Mouse (Mus musculus) spleen, postnatal 10 days (tissue): ENCODE data around the gene Synpo2l.
A peak's percentile ranks its signal among the peaks of the same experiment; 100 is the strongest.
"Not testable (repeated sequence)": the region's sequence is repeated elsewhere in the genome, so short reads cannot be mapped to it uniquely, and the experiment has no call there.

Experiments used
- DNase-seq, 2 experiments: peaks; one replicate each; pipeline ENCODE4 v3.0.0; 2021 to 2022; ENCODE audit warnings: low spot score in 2 of 2

Synpo2l gene

GRCm38 (mm10) chr14:20668154-20668810 is at the start of gene Synpo2l:
TSS of gene Synpo2l (minus strand) at chr14:20668354.
- no peak for DNase-seq

- DNase-seq = no peak
Observed at GRCm38 (mm10) chr14:20713832-20714231, 45.7 kb upstream of the Synpo2l start.

GRCm38 (mm10) chr14:20708239-20708638 is 40.1 kb upstream of the Synpo2l start:
- no peak for DNase-seq

GRCm38 (mm10) chr14:20707201-20708190 is 39.3 kb upstream of the Synpo2l start, which contains the start of gene Zswim8:
TSS of gene Zswim8 (plus strand) at chr14:20707552.
- peak; percentile 83 to 88 for DNase-seq

- not testable (repeated sequence) for DNase-seq
Observed at GRCm38 (mm10) chr14:20703461-20703860, 35.3 kb upstream of the Synpo2l start.

- DNase-seq = peak; percentile 86 to 92
Observed at GRCm38 (mm10) chr14:20702741-20703381, 34.7 kb upstream of the Synpo2l start, which contains the start of gene Chchd1. TSS of gene Chchd1 (plus strand) at chr14:20703006.

GRCm38 (mm10) chr14:20702096-20702740 is 34.1 kb upstream of the Synpo2l start:
- DNase-seq = no peak

GRCm38 (mm10) chr14:20701554-20701953 is 33.4 kb upstream of the Synpo2l start:
- DNase-seq = no peak

GRCm38 (mm10) chr14:20700362-20700761 is 32.2 kb upstream of the Synpo2l start:
- DNase-seq = no peak

- no peak for DNase-seq
Observed at GRCm38 (mm10) chr14:20698515-20698914, 30.4 kb upstream of the Synpo2l start.

- peak in 1 of 2 experiments; percentile 65 for DNase-seq
Observed at GRCm38 (mm10) chr14:20696986-20697385, 28.8 kb upstream of the Synpo2l start.

GRCm38 (mm10) chr14:20695761-20696520 is 27.8 kb upstream of the Synpo2l start:
- peak in 1 of 2 experiments; percentile 52 for DNase-seq

- DNase-seq = peak; percentile 83 to 88
Observed at GRCm38 (mm10) chr14:20694884-20695760, 27.0 kb upstream of the Synpo2l start, which contains the start of gene Fut11. TSS of gene Fut11 (plus strand) at chr14:20694968.

GRCm38 (mm10) chr14:20694185-20694883 is 26.2 kb upstream of the Synpo2l start:
- DNase-seq = no peak

GRCm38 (mm10) chr14:20693589-20694101 is 25.5 kb upstream of the Synpo2l start:
- no peak for DNase-seq

- DNase-seq = no peak
Observed at GRCm38 (mm10) chr14:20691772-20692171, 23.6 kb upstream of the Synpo2l start.

GRCm38 (mm10) chr14:20689009-20689408 is 20.9 kb upstream of the Synpo2l start:
- DNase-seq = no peak

GRCm38 (mm10) chr14:20686576-20686975 is 18.4 kb upstream of the Synpo2l start:
- DNase-seq = no peak

- peak in 1 of 2 experiments; percentile 60 for DNase-seq
Observed at GRCm38 (mm10) chr14:20682498-20682897, 14.3 kb upstream of the Synpo2l start.
